Mouse (Mus musculus): ENCODE measurements at regions not wholly inside any gene's neighbourhood (a gene's known extent, or its start where the extent isn't known, plus 50 kb on each side); places are given as distances from the start of the nearest gene placed in this dataset.
"Not testable (repeated sequence)": the region's sequence is repeated elsewhere in the genome, so short reads cannot be mapped to it uniquely, and the experiment has no call there.

DNA sequence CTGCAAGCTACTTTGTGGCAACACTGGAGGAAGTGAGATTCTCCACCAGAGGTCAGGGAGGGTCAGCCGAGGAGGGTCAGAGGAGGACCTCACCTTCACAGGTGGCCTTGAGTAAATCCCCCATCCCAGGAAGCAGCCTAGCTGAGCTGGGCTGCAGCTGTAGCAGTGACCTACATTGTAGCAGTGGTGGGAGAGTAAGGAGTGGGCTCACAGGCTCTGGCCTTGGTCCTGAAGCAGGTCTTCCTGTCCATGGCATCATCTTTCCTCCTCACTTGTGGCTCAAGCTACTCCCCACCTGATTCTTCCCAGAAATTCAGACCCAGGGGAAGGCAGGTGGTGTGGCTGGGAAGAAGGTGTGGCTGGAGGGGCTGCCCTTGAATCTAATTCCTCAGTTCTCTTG lies 84.3 kb downstream of the 1810013L24Rik start:
- H3K4me1 ChIP-seq; H3K9me3 ChIP-seq (replicated peaks); H3K27ac ChIP-seq; H3K27me3 ChIP-seq (ENCODE audit: low read depth, poor library complexity, severe bottlenecking); H3K36me3 ChIP-seq; H3K4me3 ChIP-seq: not testable (repeated sequence)
- peak; percentile 34 for DNase-seq (ENCODE audit: low spot score)
- WGBS: 20% methylated on average over 1 of the region's 1 CpGs

DNA sequence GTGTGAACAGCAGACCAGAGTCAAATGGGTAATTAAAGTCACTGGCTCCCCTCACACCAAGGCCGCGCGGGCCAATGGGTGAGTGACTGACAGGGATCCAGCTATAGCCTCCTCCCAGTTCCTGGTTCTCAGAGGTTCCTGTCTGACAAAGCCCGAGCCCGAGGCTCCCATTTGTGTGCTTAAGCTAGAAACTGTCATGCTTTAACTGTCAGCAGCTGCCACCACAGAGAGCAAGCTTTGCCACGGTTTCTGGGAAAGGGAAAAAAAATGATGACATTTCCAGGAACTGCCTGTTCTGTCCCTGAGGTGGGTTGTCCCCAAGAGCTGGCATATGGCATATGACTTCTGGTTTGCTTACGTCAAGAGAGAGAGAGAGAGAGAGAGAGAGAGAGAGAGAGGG lies 86.2 kb downstream of the 1810013L24Rik start:
- no peaks in the 10 kb centered on the region for H3K9me3 ChIP-seq (replicated peaks)
- no peaks in the 10 kb centered on the region for H3K27me3 ChIP-seq (ENCODE audit: low read depth, poor library complexity, severe bottlenecking)
- no peaks in the 10 kb centered on the region for H3K4me1 ChIP-seq
- no peaks in the 10 kb centered on the region for H3K36me3 ChIP-seq
- H3K27ac ChIP-seq: no peak overlapping the region
- 39% methylated on average over 7 of the region's 7 CpGs for WGBS
- H3K4me3 ChIP-seq: no peak overlapping the region
- DNase-seq (ENCODE audit: low spot score): no peak

GRCm38 (mm10) chr16:8918741-8919535 lies 89.0 kb downstream of the 1810013L24Rik start:
- DNase-seq (ENCODE audit: low spot score): no peak
- Histone ChIP-seq H3K4me1 (no peaks in the 10 kb centered on the region), H3K27me3 (ENCODE audit: low read depth, poor library complexity, severe bottlenecking) (no peaks in the 10 kb centered on the region), H3K9me3 (replicated peaks) (no peaks in the 10 kb centered on the region), H3K36me3 (no peaks in the 10 kb centered on the region), H3K4me3 (no peak overlapping the region), H3K27ac (no peak overlapping the region)
- 87% methylated on average over 9 of the region's 9 CpGs for WGBS

GRCm38 (mm10) chr16:8924732-8925131 lies 94.8 kb downstream of the 1810013L24Rik start:
- no peak overlapping the region for H3K27ac ChIP-seq
- H3K4me3 ChIP-seq: no peak overlapping the region
- H3K4me1 ChIP-seq: no peaks in the 10 kb centered on the region
- no peaks in the 10 kb centered on the region for H3K27me3 ChIP-seq (ENCODE audit: low read depth, poor library complexity, severe bottlenecking)
- no peak for DNase-seq (ENCODE audit: low spot score)
- H3K9me3 ChIP-seq (replicated peaks): no peaks in the 10 kb centered on the region
- WGBS: 86% methylated on average over 4 of the region's 4 CpGs
- H3K36me3 ChIP-seq: no peaks in the 10 kb centered on the region

DNA sequence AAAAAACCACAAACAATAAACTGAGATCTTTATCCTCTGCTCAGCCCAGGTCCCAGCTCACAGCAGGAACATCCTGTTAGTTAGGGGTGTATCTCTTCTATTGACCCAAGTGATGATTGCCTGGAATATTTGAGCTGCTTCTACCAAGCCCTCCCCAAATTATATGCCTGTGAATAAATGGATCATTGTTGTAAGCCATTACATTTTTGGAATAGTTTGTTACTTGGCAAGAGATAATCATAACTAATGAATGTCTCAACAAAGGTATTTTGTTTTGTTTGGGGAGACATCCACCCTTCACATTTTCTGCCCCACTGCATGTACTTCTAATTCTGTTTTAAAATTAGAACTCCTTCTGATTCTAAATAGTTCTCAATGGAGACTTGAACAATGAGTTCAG lies 102.1 kb downstream of the 1810013L24Rik start:
- H3K27ac ChIP-seq: no peak overlapping the region
- H3K27me3 ChIP-seq (ENCODE audit: low read depth, poor library complexity, severe bottlenecking): no peaks in the 10 kb centered on the region
- H3K9me3 ChIP-seq (replicated peaks): no peaks in the 10 kb centered on the region
- H3K4me3 ChIP-seq: no peak overlapping the region
- no peaks in the 10 kb centered on the region for H3K36me3 ChIP-seq
- no peaks in the 10 kb centered on the region for H3K4me1 ChIP-seq
- DNase-seq (ENCODE audit: low spot score): no peak

- DNase-seq (ENCODE audit: low spot score): no peak
- H3K27me3 ChIP-seq (ENCODE audit: low read depth, poor library complexity, severe bottlenecking): no peaks in the 10 kb centered on the region
- H3K4me1 ChIP-seq: no peaks in the 10 kb centered on the region
- H3K27ac ChIP-seq: no peak overlapping the region
- H3K4me3 ChIP-seq: no peak overlapping the region
- H3K9me3 ChIP-seq (replicated peaks): no peaks in the 10 kb centered on the region
- 92% methylated on average over 3 of the region's 3 CpGs for WGBS
- no peaks in the 10 kb centered on the region for H3K36me3 ChIP-seq
Observed at GRCm38 (mm10) chr16:8933121-8933520, 103.2 kb downstream of the 1810013L24Rik start.

- Histone ChIP-seq H3K9me3 (replicated peaks) (no peaks in the 10 kb centered on the region), H3K4me1 (no peaks in the 10 kb centered on the region), H3K27me3 (ENCODE audit: low read depth, poor library complexity, severe bottlenecking) (no peaks in the 10 kb centered on the region), H3K4me3 (no peak overlapping the region), H3K36me3 (no peaks in the 10 kb centered on the region), H3K27ac (no peak overlapping the region)
- DNase-seq (ENCODE audit: low spot score): no peak
Observed at GRCm38 (mm10) chr16:8936446-8936845, 106.5 kb downstream of the 1810013L24Rik start.

GRCm38 (mm10) chr16:8938516-8938915 lies 108.6 kb downstream of the 1810013L24Rik start:
- WGBS: 57% methylated on average over 5 of the region's 5 CpGs
- H3K27ac ChIP-seq: no peak overlapping the region
- DNase-seq (ENCODE audit: low spot score): no peak
- no peaks in the 10 kb centered on the region for H3K9me3 ChIP-seq (replicated peaks)
- H3K4me3 ChIP-seq: no peak overlapping the region
- no peaks in the 10 kb centered on the region for H3K36me3 ChIP-seq
- H3K4me1 ChIP-seq: no peaks in the 10 kb centered on the region
- H3K27me3 ChIP-seq (ENCODE audit: low read depth, poor library complexity, severe bottlenecking): no peaks in the 10 kb centered on the region

DNA sequence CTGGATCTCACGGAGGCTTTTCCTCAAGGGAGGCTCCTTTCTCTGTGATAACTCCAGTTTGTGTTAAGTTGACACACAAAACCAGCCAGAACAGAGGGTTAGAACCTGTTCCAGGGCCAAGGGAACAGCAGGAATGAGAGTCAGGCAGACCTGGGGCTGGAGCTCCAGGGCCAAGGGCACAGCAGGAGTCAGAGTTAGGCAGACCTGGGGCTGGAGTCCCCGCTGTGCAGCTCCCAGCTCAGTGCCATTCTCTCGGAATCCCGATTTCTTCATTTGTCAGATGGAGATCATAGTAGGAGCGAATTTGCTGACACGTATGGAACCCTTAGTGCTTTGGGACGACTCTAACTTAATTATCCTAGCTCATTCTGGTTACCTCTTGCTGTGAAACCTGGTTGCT lies 109.2 kb downstream of the 1810013L24Rik start:
- 46% methylated on average over 7 of the region's 7 CpGs for WGBS
- no peak for DNase-seq (ENCODE audit: low spot score)

GRCm38 (mm10) chr16:8944412-8945102 lies 114.7 kb downstream of the 1810013L24Rik start:
- WGBS: 49% methylated on average over 5 of the region's 5 CpGs
- Histone ChIP-seq H3K9me3 (replicated peaks) (no peaks in the 10 kb centered on the region), H3K4me1 (no peaks in the 10 kb centered on the region), H3K27me3 (ENCODE audit: low read depth, poor library complexity, severe bottlenecking) (no peaks in the 10 kb centered on the region), H3K4me3 (no peak overlapping the region), H3K27ac (no peak overlapping the region), H3K36me3 (no peaks in the 10 kb centered on the region)
- DNase-seq (ENCODE audit: low spot score): no peak

More for the DNA sequence above, 109.2 kb downstream of the 1810013L24Rik start:
- Histone ChIP-seq H3K27ac (no peak overlapping the region), H3K4me1 (no peaks in the 10 kb centered on the region), H3K4me3 (no peak overlapping the region), H3K9me3 (replicated peaks) (no peaks in the 10 kb centered on the region), H3K36me3 (no peaks in the 10 kb centered on the region), H3K27me3 (ENCODE audit: low read depth, poor library complexity, severe bottlenecking) (no peaks in the 10 kb centered on the region)

DNA sequence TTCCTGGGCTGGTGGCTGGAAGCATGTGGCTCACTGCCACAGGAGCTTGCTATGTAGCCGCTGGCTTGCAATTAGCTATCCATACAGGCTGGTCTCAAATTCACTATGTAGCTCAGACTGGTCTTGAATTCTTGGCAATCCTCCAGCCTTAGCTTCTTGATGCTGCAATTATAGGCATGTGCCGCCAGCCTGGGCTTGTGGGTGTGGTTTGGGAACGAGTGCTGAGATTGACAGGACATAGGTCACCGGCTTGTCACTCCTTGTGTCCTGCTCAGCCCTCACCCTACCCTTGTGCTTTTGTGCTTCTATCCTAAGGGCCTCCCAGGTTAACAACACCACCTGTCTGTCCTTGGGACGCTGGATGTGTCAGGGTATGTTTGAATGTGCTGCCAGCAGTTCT lies 117.9 kb downstream of the 1810013L24Rik start:
- 80% methylated on average over 5 of the region's 5 CpGs for WGBS

DNA sequence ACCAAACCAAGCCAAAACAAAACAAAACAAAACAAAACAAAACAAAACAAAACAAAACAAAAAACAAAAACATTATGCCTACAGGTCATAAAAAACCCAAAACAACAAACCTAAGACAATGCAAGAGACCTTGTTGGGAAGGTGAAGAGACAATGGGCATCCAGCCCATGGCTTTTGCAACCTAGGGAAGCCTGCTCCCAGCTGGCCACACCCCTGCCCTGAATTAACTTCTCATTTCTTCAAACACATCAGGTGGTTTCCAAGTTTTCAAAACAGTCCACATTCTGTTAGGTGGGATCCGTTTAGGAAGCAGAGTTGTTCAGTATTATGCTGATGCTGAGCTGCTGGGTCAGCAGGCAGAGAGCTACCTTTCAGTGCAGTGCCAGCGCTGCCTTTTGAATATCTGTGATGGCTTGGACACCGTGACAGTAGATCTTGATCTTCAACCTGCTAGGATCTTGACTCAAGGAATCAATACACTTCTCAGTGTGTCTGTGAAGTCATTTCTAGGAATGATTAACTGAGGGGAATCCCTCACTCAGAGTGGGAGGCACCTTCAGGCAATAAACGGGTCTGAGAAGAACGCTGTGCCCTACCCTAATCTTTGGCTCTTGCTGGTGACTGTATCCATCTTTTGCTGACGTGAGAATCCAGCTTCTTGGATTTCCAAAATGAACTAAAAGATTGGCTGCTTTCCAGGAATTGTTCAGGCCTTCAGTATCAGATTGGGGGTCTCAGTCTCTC lies 121.4 kb downstream of the 1810013L24Rik start:
- H3K36me3 ChIP-seq: no peaks in the 10 kb centered on the region
- no peak for DNase-seq (ENCODE audit: low spot score)
- whole genome bisulfite sequencing: 83% methylated on average over 6 of the region's 6 CpGs

More for the DNA sequence above, 117.9 kb downstream of the 1810013L24Rik start:
- Histone ChIP-seq H3K36me3 (no peaks in the 10 kb centered on the region), H3K4me1 (no peaks in the 10 kb centered on the region), H3K9me3 (replicated peaks) (no peaks in the 10 kb centered on the region), H3K27me3 (ENCODE audit: low read depth, poor library complexity, severe bottlenecking) (no peaks in the 10 kb centered on the region), H3K27ac (no peak overlapping the region), H3K4me3 (no peak overlapping the region)
- DNase-seq (ENCODE audit: low spot score): no peak

GRCm38 (mm10) chr16:8961739-8962138 lies 131.8 kb downstream of the 1810013L24Rik start:
- H3K27ac ChIP-seq: no peak overlapping the region
- H3K36me3 ChIP-seq: no peaks in the 10 kb centered on the region
- no peak overlapping the region for H3K4me3 ChIP-seq
- no peaks in the 10 kb centered on the region for H3K27me3 ChIP-seq (ENCODE audit: low read depth, poor library complexity, severe bottlenecking)
- no peaks in the 10 kb centered on the region for H3K9me3 ChIP-seq (replicated peaks)
- WGBS: 85% methylated on average over 10 of the region's 10 CpGs
- DNase-seq (ENCODE audit: low spot score): no peak
- H3K4me1 ChIP-seq: no peaks in the 10 kb centered on the region

More for the DNA sequence above, 121.4 kb downstream of the 1810013L24Rik start:
- H3K27me3 ChIP-seq (ENCODE audit: low read depth, poor library complexity, severe bottlenecking): no peaks in the 10 kb centered on the region
- no peak overlapping the region for H3K4me3 ChIP-seq
- H3K9me3 ChIP-seq (replicated peaks): no peaks in the 10 kb centered on the region
- no peak overlapping the region for H3K27ac ChIP-seq
- no peaks in the 10 kb centered on the region for H3K4me1 ChIP-seq
